Mouse (Mus musculus): Measurements from ENCODE around the gene Bach2.

DNA sequence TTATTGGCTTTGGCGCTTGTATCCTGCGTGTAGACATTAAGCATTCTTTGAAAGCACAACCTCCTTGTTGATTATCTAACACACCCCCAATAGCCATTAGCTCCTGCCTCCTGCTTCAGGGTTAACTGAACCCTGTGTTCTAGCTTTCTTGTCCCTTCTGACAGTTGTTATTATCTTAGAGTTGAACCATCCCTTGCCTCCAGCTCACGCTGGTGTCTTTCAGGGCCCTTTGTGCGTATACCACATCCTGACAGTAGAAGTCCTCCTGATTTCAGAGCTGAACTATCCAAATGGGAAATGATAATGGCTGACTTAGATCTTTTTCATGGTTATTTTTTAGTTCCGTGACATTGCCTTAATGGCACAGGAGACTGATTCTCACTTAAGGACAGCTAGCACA is 110.8 kb downstream of the Bach2 start:
- TF ChIP-seq POLR2A (IDR thresholded peaks at IDR 0.05; ENCODE audit: borderline replicate concordance, control insufficient read depth, low read depth, low read length) (no peak), CTCF (IDR thresholded peaks at IDR 0.05; ENCODE audit: control insufficient read depth, insufficient read depth, low read length) (no peak)
